Mouse (Mus musculus) CH12.LX (cell line): ENCODE data around the gene Gnas. TPM values are rescaled to one million over a fixed set of nuclear protein-coding genes. Genes with fewer than 3 reads are reported as not detected.

Source experiments
- DNase-seq: peaks from one replicate; pipeline ENCODE4 v3.0.0-alpha.2; 2013; ENCODE audit errors: extremely low read depth
- H3K27ac ChIP-seq: 2 replicates; pipeline ENCODE4 v1.5.1; 2012; ENCODE audit warnings: low read depth, mild to moderate bottlenecking, control low read depth, moderate library complexity; ENCODE audit not compliant: insufficient read depth
- H3K27me3 ChIP-seq: replicated peaks from 2 replicates; pipeline ENCODE3; 2012; ENCODE audit warnings: inconsistent platforms
- H3K36me3 ChIP-seq, 2 experiments: replicated peaks in 1 of 2; 2 replicates each; pipeline versions ENCODE3 to v1.6.1; 2012; ENCODE audit warnings: inconsistent platforms in 1 of 2, low read length in 1 of 2, mild to moderate bottlenecking in 1 of 2, mixed read lengths in 1 of 2, moderate library complexity in 1 of 2; ENCODE audit not compliant: control insufficient read depth in 1 of 2, insufficient read depth in 1 of 2
- H3K4me1 ChIP-seq, 2 experiments: 2 replicates each; pipeline ENCODE4 v1.6.1; 2012; ENCODE audit warnings: inconsistent platforms in 1 of 2, moderate library complexity in 1 of 2; ENCODE audit not compliant: insufficient read depth in 2 of 2, control insufficient read depth in 1 of 2
- H3K4me2 ChIP-seq: 2 replicates; pipeline ENCODE4 v1.6.1; 2012; ENCODE audit warnings: low read depth, mild to moderate bottlenecking, control low read depth; ENCODE audit not compliant: poor library complexity, insufficient read depth, severe bottlenecking
- H3K4me3 ChIP-seq, 3 experiments: fragments of 150-350 bp in 1 of 3; sonication (generic) in 1 of 3; replicated peaks in 1 of 3; 2 replicates each; pipeline versions ENCODE3 to v1.5.1; 2011 to 2012; ENCODE audit warnings: low read depth in 2 of 3, low read length in 2 of 3, mild to moderate bottlenecking in 2 of 3, moderate library complexity in 2 of 3, control low read depth in 1 of 3, improper control_type of control experiment in 1 of 3, inconsistent platforms in 1 of 3, mixed read lengths in 1 of 3; ENCODE audit not compliant: poor library complexity in 1 of 3
- H3K79me2 ChIP-seq: replicated peaks from 2 replicates; pipeline ENCODE4 v1.6.1; 2012; ENCODE audit warnings: mild to moderate bottlenecking, moderate library complexity; ENCODE audit not compliant: control insufficient read depth, poor library complexity, insufficient read depth, severe bottlenecking; ENCODE audit errors: extremely low read depth
- H3K9ac ChIP-seq: 2 replicates; pipeline ENCODE4 v1.6.1; 2012; ENCODE audit warnings: low read depth, mild to moderate bottlenecking, control low read depth, moderate library complexity; ENCODE audit not compliant: insufficient read depth
- H3K9me3 ChIP-seq: replicated peaks from 2 replicates; pipeline ENCODE3; 2012; ENCODE audit warnings: low read length, inconsistent platforms, mixed read lengths
- CHD2 ChIP-seq: IDR thresholded peaks from 2 replicates; pipeline ENCODE4 v1.6.1; 2011; ENCODE audit warnings: low read length, improper control_type of control experiment
- ELF1 ChIP-seq: IDR thresholded peaks from 2 replicates; pipeline ENCODE4 v1.6.1; 2014; ENCODE audit warnings: low read depth, mild to moderate bottlenecking, inconsistent platforms, low read length, improper control_type of control experiment
- IRF4 ChIP-seq: IDR thresholded peaks from 2 replicates; pipeline ENCODE4 v1.6.1; 2014; ENCODE audit warnings: low read depth, mild to moderate bottlenecking, inconsistent platforms, low read length, improper control_type of control experiment
- JUND ChIP-seq: conservative IDR thresholded peaks from 2 replicates; pipeline ENCODE4 v1.6.1; 2011; ENCODE audit warnings: low read depth, low read length, improper control_type of control experiment
- MAFK ChIP-seq: IDR thresholded peaks from 2 replicates; pipeline ENCODE4 v1.6.1; 2011; ENCODE audit warnings: low read length, improper control_type of control experiment; ENCODE audit not compliant: insufficient replicate concordance
- MEF2A ChIP-seq: IDR thresholded peaks from 2 replicates; pipeline ENCODE4 v1.6.1; 2014; ENCODE audit warnings: low read depth, mild to moderate bottlenecking, inconsistent platforms, low read length, improper control_type of control experiment, borderline replicate concordance
- MYC ChIP-seq: IDR thresholded peaks from 2 replicates; pipeline ENCODE4 v1.6.1; 2011; ENCODE audit warnings: low read depth, mild to moderate bottlenecking, improper control_type of control experiment, low read length
- NELFE ChIP-seq: IDR thresholded peaks from 2 replicates; pipeline ENCODE4 v1.6.1; 2011; ENCODE audit warnings: low read depth, low read length, improper control_type of control experiment
- SIN3A ChIP-seq: IDR thresholded peaks from 2 replicates; pipeline ENCODE4 v1.6.1; 2012; ENCODE audit warnings: low read length, improper control_type of control experiment, inconsistent platforms
- UBTF ChIP-seq: IDR thresholded peaks from 2 replicates; pipeline ENCODE4 v1.6.1; 2012; ENCODE audit warnings: low read depth, mild to moderate bottlenecking, inconsistent platforms, low read length, improper control_type of control experiment, moderate library complexity
- ZC3H11A ChIP-seq: IDR thresholded peaks from 2 replicates; pipeline ENCODE4 v1.6.1; 2012; ENCODE audit warnings: low read depth, mild to moderate bottlenecking, inconsistent platforms, low read length, improper control_type of control experiment
- ZKSCAN1 ChIP-seq: IDR thresholded peaks from 2 replicates; pipeline ENCODE4 v1.6.1; 2012; ENCODE audit warnings: low read depth, inconsistent platforms, low read length, improper control_type of control experiment, borderline replicate concordance
- ZMIZ1 ChIP-seq: IDR thresholded peaks from 2 replicates; pipeline ENCODE4 v1.6.1; 2012; ENCODE audit warnings: low read depth, mild to moderate bottlenecking, inconsistent platforms, low read length, improper control_type of control experiment
- dilution Hi-C: fragments of 300-500 bp; cut with MboI; formaldehyde crosslinking; loops from 2 replicates; pipeline ENCODE4 v1.14.3; 2020; ENCODE audit warnings: low sequenced_read_pairs; ENCODE audit not compliant: extremely low pct_unique_long_range_greater_than_20kb, extremely low pct_ligation_motif_present
- in situ Hi-C: fragments of 300-500 bp; cut with MboI; formaldehyde crosslinking; loops from 3 replicates; pipeline ENCODE4 v1.14.3; 2019; ENCODE audit warnings: low sequenced_read_pairs, low pct_ligation_motif_present, low pct_unique_long_range_greater_than_20kb, mixed read lengths
- polyA plus RNA-seq: library from polyadenylated mRNA; unstranded; fragments of >175 nt; gene quantifications from 2 replicates; pipeline ENCODE4 v1.2.1, GENCODE M21; 2012; ENCODE audit warnings: low read depth; ENCODE audit not compliant: insufficient read length
- total RNA-seq, 2 experiments: library from RNA; depleted of rRNA; stranded (reverse); fragments of 300-350 nt in 1 of 2; fragments of >200 nt in 1 of 2; gene quantifications; 2 replicates each; pipeline ENCODE4 v1.2.3; 2012 to 2014

Gnas gene
- total and polyA plus RNA-seq, 3 experiments: 369 to 502 (median 452) TPM

- no peak overlapping the region for H3K4me2 ChIP-seq
- H3K4me1 ChIP-seq: peaks cover 23 to 91% of the 10 kb centered on the region in 2 experiments
- peaks cover 89% of the 10 kb centered on the region for H3K79me2 ChIP-seq
- in situ Hi-C loops (no loop called here), dilution Hi-C loops (no loop called here)
- no peak overlapping the region for H3K9ac ChIP-seq
- H3K27me3 ChIP-seq: no peaks in the 10 kb centered on the region
- H3K9me3 ChIP-seq: no peaks in the 10 kb centered on the region
- DNase-seq: no peak
- no peak overlapping the region for H3K27ac ChIP-seq
- H3K4me3 ChIP-seq: no peak overlapping the region
- TF ChIP-seq ZC3H11A (no peak), ZKSCAN1 (no peak), ELF1 (no peak)
- peaks cover 40 to 80% of the 10 kb centered on the region in 2 experiments for H3K36me3 ChIP-seq
These were observed 56.2 kb downstream of the Gnas start for GRCm38 (mm10) chr2:174340229-174340892.

GRCm38 (mm10) chr2:174340893-174341580, 56.9 kb downstream of the Gnas start:
- Histone ChIP-seq H3K4me2 (no peak overlapping the region), H3K4me1 (peaks cover 23 to 90% of the 10 kb centered on the region in 2 experiments), H3K27ac (no peak overlapping the region), H3K79me2 (peaks cover 82% of the 10 kb centered on the region), H3K27me3 (no peaks in the 10 kb centered on the region), H3K9ac (no peak overlapping the region), H3K36me3 (peaks cover 46 to 86% of the 10 kb centered on the region in 2 experiments), H3K9me3 (no peaks in the 10 kb centered on the region), H3K4me3 (no peak overlapping the region)
- dilution Hi-C loops (no loop called here), in situ Hi-C loops (no loop called here)
- TF ChIP-seq MYC: no peak
- no peak for TF ChIP-seq IRF4
- no peak for TF ChIP-seq NELFE
- TF ChIP-seq SIN3A: no peak
- no peak for TF ChIP-seq MEF2A
- TF ChIP-seq MAFK: no peak
- TF ChIP-seq CHD2: no peak
- no peak for TF ChIP-seq ZMIZ1
- no peak for TF ChIP-seq UBTF
- no peak for TF ChIP-seq JUND
- TF ChIP-seq ZKSCAN1: no peak
- no peak for DNase-seq
